Mouse (Mus musculus): ENCODE measurements around the gene Gm20388. TPM values are rescaled to one million over a fixed set of nuclear protein-coding genes. Genes with fewer than 3 reads are reported as not detected.

Gm20388 gene
- polyA plus RNA-seq, 1 experiment from 2014 or later = 5.3 TPM

DNA sequence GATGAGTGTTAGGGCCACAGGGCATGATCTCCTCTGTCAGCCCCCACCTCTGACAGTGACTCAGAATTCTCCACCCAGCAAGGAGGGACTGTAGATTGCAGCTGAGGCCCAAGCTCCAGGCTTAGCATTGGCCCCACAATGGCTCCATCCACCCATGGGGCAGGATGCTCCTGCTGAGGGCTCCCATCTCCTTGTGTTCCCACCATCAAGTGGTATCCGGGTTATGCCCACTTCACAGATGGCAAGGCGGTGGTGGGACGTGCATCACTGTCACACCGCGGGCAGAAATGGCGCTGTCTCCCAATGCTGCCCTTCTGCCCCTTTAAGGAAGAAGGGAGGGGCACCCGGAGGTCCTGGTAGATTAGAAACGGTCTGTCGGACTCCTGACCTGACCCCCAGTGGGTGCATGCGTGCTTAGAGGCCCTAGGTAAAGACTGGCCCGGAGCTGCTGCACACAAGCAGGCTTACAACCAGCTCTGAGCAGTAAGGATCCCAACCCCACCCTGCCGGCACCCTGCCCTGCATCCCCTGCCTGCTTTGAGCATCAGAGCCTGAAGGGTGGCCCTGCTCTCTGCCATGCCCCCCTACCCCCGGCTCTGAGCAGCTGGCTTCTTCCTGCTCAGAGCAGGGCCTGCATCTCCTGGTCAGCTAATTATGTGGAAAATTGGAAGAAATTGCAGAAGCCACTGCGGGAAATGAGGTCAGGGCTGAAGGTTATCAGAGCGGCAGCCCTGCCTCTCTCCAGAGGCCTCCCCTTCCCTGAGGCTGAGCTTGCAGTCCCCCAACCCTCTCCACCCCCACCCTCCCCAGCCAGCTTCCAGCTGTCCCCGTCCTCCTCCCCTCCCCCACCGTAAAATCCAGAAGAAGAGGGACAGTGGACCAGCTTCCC lies 384.6 kb downstream of the Gm20388 start:
- ATAC-seq (replicated peaks; ENCODE audit: low FRiP score) (peak; percentile 63), DNase-seq (ENCODE audit: low spot score) (peak; percentile 73)
- Histone ChIP-seq H3K4me3 (ENCODE audit: low read depth, low read length) (peak overlapping the region; percentile 39), H3K27me3 (replicated peaks; ENCODE audit: control insufficient read depth, insufficient read depth, low read length) (no peaks in the 10 kb centered on the region), H3K36me3 (ENCODE audit: control insufficient read depth, insufficient read depth, low read length) (no peaks in the 10 kb centered on the region), H3K4me1 (replicated peaks; ENCODE audit: control insufficient read depth, insufficient read depth, low read length) (peaks cover 74% of the 10 kb centered on the region), H3K9me3 (ENCODE audit: control insufficient read depth, low read length) (no peaks in the 10 kb centered on the region), H3K27ac (ENCODE audit: low read depth, low read length) (peak overlapping the region; percentile 99), H3K9ac (ENCODE audit: low read depth, low read length) (peak overlapping the region; percentile 77), H3K4me2 (peak overlapping the region; percentile 77)
- 21% methylated on average over 15 of the region's 17 CpGs for WGBS

DNA sequence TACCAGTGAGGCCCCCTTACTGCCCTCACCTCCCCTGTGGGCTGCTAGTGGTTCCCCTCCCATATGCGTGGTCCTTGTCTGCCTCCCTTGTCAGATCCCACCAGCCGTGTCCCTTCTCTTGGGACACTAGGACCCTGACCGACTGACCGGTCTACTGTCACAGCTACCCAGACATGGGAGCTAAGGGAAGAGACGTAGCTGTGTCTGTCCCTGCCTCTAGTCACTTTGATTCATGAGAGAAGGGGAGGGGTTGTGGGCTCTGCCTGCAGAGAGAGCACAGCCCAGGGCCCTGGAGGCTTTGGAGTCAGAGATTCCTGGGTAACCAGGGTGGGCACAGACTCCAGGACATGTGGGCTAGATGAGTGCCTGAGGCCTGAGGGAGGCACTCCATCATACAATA lies 386.4 kb downstream of the Gm20388 start:
- ATAC-seq (replicated peaks; ENCODE audit: low FRiP score) = no peak
- H3K9me3 ChIP-seq (ENCODE audit: control insufficient read depth, low read length) = no peaks in the 10 kb centered on the region
- peaks cover 69% of the 10 kb centered on the region for H3K4me1 ChIP-seq (replicated peaks; ENCODE audit: control insufficient read depth, insufficient read depth, low read length)
- H3K4me3 ChIP-seq (ENCODE audit: low read depth, low read length) = no peak overlapping the region
- 42% methylated on average over 5 of the region's 5 CpGs for WGBS
- no peaks in the 10 kb centered on the region for H3K36me3 ChIP-seq (ENCODE audit: control insufficient read depth, insufficient read depth, low read length)
- no peak for DNase-seq (ENCODE audit: low spot score)
- H3K9ac ChIP-seq (ENCODE audit: low read depth, low read length) = 0 out of 2 replicates have a peak overlapping the region, but pooled peaks have one; percentile 20
- no peaks in the 10 kb centered on the region for H3K27me3 ChIP-seq (replicated peaks; ENCODE audit: control insufficient read depth, insufficient read depth, low read length)
- peak overlapping the region; percentile 77; the same call in 1 of the 2 replicates for H3K4me2 ChIP-seq
- peak overlapping the region; percentile 99 for H3K27ac ChIP-seq (ENCODE audit: low read depth, low read length)

DNA sequence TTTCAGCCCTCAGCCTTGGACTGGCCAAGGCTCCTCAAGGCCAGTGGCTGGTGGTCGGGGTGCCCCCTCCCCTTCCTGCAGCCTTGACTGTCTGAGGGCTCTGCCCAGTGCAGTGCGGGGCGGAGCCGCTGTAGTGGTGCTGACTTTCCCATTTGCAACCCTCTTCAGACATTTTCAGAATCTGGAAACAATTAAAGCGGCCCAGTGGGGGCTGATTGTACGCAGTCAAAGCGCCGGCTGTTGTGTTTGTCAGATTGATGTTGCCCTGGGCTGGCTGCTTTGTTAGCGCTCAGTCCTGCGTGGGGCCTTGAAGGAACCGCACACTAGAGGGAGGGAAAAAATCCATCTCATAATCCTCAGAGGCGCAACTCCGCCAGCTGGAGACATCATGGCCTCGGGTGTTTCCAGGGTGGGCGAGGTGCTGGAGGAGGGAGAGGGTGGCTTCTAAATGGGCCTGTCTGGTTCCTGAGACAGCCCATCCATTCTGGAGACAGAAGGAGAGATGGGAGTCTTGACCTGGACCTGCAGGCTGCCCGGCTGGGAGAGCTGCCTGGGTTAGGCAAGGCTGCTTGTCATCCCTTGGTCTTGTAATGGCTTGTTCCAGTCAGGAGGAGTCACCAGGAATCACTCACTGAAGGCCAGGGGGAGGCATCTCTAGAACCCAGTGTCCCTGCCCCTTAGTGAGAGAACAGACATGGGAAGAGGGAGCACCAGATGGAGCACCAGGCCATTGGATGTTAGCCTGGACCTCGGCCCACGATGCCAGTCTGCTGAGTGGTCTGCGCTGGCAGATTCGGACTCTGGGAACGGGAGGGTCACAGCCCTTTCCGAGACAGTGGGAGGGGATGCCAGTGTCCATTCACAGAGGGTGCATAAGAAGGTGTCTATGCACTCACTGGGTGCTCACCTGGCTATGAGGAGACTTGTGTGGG lies 388.2 kb downstream of the Gm20388 start:
- H3K4me2 ChIP-seq = no peak overlapping the region
- H3K9ac ChIP-seq (ENCODE audit: low read depth, low read length) = no peak overlapping the region
- no peak for ATAC-seq (replicated peaks; ENCODE audit: low FRiP score)
- H3K9me3 ChIP-seq (ENCODE audit: control insufficient read depth, low read length) = no peaks in the 10 kb centered on the region
- peaks cover 52% of the 10 kb centered on the region for H3K4me1 ChIP-seq (replicated peaks; ENCODE audit: control insufficient read depth, insufficient read depth, low read length)
- no peak overlapping the region for H3K4me3 ChIP-seq (ENCODE audit: low read depth, low read length)
- WGBS = 67% methylated on average over 22 of the region's 22 CpGs
- H3K36me3 ChIP-seq (ENCODE audit: control insufficient read depth, insufficient read depth, low read length) = no peaks in the 10 kb centered on the region
- H3K27me3 ChIP-seq (replicated peaks; ENCODE audit: control insufficient read depth, insufficient read depth, low read length) = no peaks in the 10 kb centered on the region
- DNase-seq (ENCODE audit: low spot score) = no peak
- peak overlapping the region; percentile 51; the same call in 1 of the 2 replicates for H3K27ac ChIP-seq (ENCODE audit: low read depth, low read length)

DNA sequence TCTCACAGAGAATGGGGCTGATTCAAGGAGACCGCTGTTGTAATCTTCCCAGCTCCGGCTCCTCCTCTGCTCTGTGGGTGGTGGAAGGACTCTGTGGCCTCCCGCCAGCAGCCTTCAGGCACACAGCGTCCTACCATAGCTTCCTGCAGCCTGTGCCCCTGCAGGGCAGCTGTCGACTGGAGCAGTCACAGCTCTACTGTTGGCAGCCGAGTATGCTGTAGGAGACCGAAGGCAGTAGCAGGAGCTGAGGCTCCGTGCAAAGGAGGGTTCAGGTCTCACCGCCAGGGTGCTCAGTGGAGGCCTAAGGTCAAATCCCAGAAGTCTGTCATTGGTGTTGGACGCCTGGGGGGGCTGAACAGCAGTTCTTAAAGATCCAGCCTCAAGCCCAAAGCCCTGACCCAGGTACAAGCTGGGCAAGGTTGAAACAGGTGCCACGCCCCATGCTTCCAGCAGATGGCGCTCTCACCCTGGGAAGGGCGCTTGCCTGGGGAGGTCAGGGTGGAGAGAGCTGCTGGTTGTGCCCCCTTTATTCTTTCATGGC lies 390.0 kb downstream of the Gm20388 start:
- peak; percentile 74 for DNase-seq (ENCODE audit: low spot score)
- Histone ChIP-seq H3K4me2 (peak overlapping the region; percentile 60), H3K27ac (ENCODE audit: low read depth, low read length) (peak overlapping the region; percentile 32; the same call in 1 of the 2 replicates), H3K4me3 (ENCODE audit: low read depth, low read length) (no peak overlapping the region), H3K36me3 (ENCODE audit: control insufficient read depth, insufficient read depth, low read length) (no peaks in the 10 kb centered on the region), H3K9ac (ENCODE audit: low read depth, low read length) (peak overlapping the region; percentile 64), H3K9me3 (ENCODE audit: control insufficient read depth, low read length) (no peaks in the 10 kb centered on the region), H3K4me1 (replicated peaks; ENCODE audit: control insufficient read depth, insufficient read depth, low read length) (peaks cover 37% of the 10 kb centered on the region), H3K27me3 (replicated peaks; ENCODE audit: control insufficient read depth, insufficient read depth, low read length) (0 out of 2 replicates have a peak, but pooled peaks cover 2% of the 10 kb centered on the region)
- peak; percentile 65 for ATAC-seq (replicated peaks; ENCODE audit: low FRiP score)
- WGBS = 10% methylated on average over 13 of the region's 13 CpGs

DNA sequence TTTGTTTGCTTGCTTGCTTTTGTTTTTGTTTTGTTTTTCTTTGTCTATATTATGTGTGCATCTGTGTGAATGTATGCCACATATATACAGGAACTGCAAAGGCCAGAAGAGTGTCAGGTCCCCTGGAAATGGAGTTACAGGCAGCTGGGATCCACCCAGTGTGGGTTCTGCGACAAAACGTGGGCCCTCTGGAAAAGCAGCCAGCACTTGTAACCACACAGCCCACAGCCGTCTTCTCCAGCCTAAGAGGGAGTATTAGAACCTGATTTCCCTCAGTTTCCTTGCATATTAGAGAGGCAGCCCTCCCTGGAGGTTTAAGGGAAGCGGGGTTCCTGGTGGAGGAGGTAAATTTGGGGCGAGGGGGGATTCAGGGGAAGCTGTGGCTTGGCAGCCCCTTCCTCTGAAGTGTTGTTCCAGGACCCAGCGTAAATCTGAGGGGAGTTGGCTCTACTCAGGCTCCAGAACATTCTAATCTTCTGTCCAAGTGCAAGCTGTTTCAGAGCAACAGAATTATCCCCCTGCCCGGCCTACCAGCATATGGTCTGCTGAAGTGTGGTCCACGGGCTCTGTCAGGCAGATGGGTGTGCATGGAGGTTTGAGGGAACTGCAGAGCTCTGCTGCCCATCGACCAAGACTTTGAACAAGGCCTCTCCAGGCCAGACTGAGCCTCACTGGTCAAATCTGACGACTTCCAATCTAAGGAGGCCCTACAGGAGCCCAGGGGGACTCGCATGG lies 392.5 kb downstream of the Gm20388 start:
- Histone ChIP-seq H3K27me3 (replicated peaks; ENCODE audit: control insufficient read depth, insufficient read depth, low read length) (peaks cover 11% of the 10 kb centered on the region; the same call in 1 of the 2 replicates), H3K9ac (ENCODE audit: low read depth, low read length) (no peak overlapping the region), H3K4me2 (no peak overlapping the region), H3K27ac (ENCODE audit: low read depth, low read length) (no peak overlapping the region; the same call in 1 of the 2 replicates), H3K4me3 (ENCODE audit: low read depth, low read length) (no peak overlapping the region), H3K36me3 (ENCODE audit: control insufficient read depth, insufficient read depth, low read length) (no peaks in the 10 kb centered on the region), H3K9me3 (ENCODE audit: control insufficient read depth, low read length) (no peaks in the 10 kb centered on the region), H3K4me1 (replicated peaks; ENCODE audit: control insufficient read depth, insufficient read depth, low read length) (peaks cover 29% of the 10 kb centered on the region)
- no peak for DNase-seq (ENCODE audit: low spot score)
- WGBS = 71% methylated on average over 11 of the region's 11 CpGs
- no peak for ATAC-seq (replicated peaks; ENCODE audit: low FRiP score)

DNA sequence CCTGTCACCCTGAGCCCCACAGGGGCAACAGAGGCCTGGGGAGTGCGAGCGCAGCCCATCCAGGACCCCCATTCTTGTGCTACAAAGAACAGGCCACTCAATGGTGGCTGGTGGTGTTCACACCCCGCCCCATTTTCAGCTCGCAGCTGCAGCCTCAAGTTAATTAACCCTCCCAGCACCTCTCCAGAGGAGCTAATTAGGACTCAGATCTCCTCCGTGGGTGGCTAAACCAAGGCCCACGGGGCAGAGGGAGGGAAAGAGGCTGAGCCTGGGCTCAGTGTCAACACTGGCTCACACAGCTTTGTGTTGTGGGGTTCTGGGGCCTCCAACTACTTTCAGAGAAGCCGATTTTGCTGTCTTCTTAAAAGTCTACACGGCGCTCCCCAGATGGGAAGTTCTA lies 393.5 kb downstream of the Gm20388 start:
- no peaks in the 10 kb centered on the region for H3K9me3 ChIP-seq (ENCODE audit: control insufficient read depth, low read length)
- no peak overlapping the region for H3K4me3 ChIP-seq (ENCODE audit: low read depth, low read length)
- no peak for ATAC-seq (replicated peaks; ENCODE audit: low FRiP score)
- no peaks in the 10 kb centered on the region for H3K36me3 ChIP-seq (ENCODE audit: control insufficient read depth, insufficient read depth, low read length)
- DNase-seq (ENCODE audit: low spot score) = no peak
- no peak overlapping the region for H3K9ac ChIP-seq (ENCODE audit: low read depth, low read length)
- WGBS = 65% methylated on average over 9 of the region's 9 CpGs
- H3K27me3 ChIP-seq (replicated peaks; ENCODE audit: control insufficient read depth, insufficient read depth, low read length) = peaks cover 11% of the 10 kb centered on the region; the same call in 1 of the 2 replicates
- no peak overlapping the region for H3K27ac ChIP-seq (ENCODE audit: low read depth, low read length)
- H3K4me2 ChIP-seq = no peak overlapping the region
- peaks cover 22% of the 10 kb centered on the region for H3K4me1 ChIP-seq (replicated peaks; ENCODE audit: control insufficient read depth, insufficient read depth, low read length)

DNA sequence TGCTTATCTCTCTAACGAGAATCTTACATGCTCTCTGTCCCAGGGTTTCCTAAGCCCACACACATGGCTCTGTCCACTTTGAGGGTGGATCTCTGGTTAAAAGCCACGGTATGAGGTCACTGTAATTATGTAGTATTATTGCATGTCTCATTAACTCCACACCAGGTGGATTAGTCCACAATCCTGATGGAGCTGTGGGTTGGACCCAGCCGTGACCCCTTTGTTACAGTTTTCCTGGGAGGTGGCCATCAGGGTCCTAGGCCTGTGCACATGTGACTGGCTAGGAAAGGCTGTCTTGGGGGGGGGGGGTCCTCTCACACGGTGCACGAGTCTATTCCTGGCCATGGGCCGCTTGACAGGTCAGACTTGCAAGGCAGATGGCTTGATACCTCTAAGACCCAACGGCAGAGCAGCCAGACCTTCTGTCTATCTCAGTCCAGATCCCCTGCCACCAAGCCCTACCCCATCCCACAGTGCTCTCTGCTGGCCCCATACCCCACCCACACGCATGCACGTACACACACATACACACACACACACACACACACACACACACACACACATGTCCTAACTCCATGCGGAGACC lies 395.3 kb downstream of the Gm20388 start:
- Histone ChIP-seq H3K9ac (ENCODE audit: low read depth, low read length) (no peak overlapping the region), H3K27me3 (replicated peaks; ENCODE audit: control insufficient read depth, insufficient read depth, low read length) (peaks cover 11% of the 10 kb centered on the region; the same call in 1 of the 2 replicates), H3K4me1 (replicated peaks; ENCODE audit: control insufficient read depth, insufficient read depth, low read length) (peaks cover 15% of the 10 kb centered on the region), H3K4me3 (ENCODE audit: low read depth, low read length) (no peak overlapping the region), H3K27ac (ENCODE audit: low read depth, low read length) (no peak overlapping the region), H3K9me3 (ENCODE audit: control insufficient read depth, low read length) (no peaks in the 10 kb centered on the region), H3K4me2 (no peak overlapping the region), H3K36me3 (ENCODE audit: control insufficient read depth, insufficient read depth, low read length) (no peaks in the 10 kb centered on the region)
- no peak for DNase-seq (ENCODE audit: low spot score)
- WGBS = 77% methylated on average over 10 of the region's 10 CpGs
- ATAC-seq (replicated peaks; ENCODE audit: low FRiP score) = no peak
